Mouse (Mus musculus): Measurements from ENCODE around the gene Skil. TPM values are rescaled to one million over a fixed set of nuclear protein-coding genes. Genes with fewer than 3 reads are reported as not detected.

The Skil gene
- polyA plus RNA-seq, 1 experiment: 14.0 TPM

DNA sequence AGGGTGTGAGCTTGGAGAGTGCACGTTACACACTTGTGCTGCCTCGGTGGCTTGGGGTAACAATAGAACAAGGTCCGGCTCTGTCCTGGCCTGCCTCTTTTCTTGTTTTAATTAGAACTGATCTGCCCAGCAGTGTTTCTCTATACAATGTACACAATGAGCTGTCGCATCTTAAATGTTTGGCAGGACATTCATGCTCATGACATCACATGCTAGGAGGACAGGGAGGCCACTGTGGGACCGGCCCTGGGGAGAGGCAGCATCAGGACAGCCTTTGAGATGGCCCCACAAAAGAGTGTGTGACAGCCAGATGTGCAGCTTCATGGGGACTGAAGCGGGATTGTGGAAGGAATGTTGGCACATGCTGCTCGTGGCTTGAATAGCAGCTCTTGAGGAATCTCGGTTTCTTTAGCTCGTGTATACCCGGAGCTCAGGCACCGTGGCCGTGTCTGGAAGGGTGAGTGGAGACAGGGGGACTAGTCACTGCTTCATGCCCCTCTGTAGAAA is 71.6 kb downstream of the Skil start:
- Histone ChIP-seq H3K4me3 (replicated peaks; ENCODE audit: insufficient read depth, low read depth, low read length) (no peak overlapping the region), H3K27me3 (ENCODE audit: control insufficient read depth, insufficient read depth, low read length) (no peaks in the 10 kb centered on the region), H3K4me1 (ENCODE audit: control insufficient read depth, insufficient read depth, low read length) (no peaks in the 10 kb centered on the region), H3K27ac (ENCODE audit: insufficient read depth, low read length) (peak overlapping the region; percentile 69; the same call in 1 of the 2 replicates)
- peak; percentile 9 to 35 for DNase-seq
- WGBS: 26% methylated on average over 12 of the region's 12 CpGs
- TF ChIP-seq CTCF (IDR thresholded peaks at IDR 0.05; ENCODE audit: borderline replicate concordance, insufficient read depth, low read depth, low read length) (no peak), POLR2A (IDR thresholded peaks at IDR 0.05; ENCODE audit: borderline replicate concordance, insufficient read depth, low read length) (no peak)

Other genes with a start within 250 kb of the Skil start
- 0.72 and 1.1 TPM in 2 replicates for gene Gpr160, start 239.1 kb upstream of the Skil start, polyA plus RNA-seq (2012; rRNA removed)
- 25.9 and 30.1 TPM in 2 replicates for gene Phc3, start 125.6 kb upstream of the Skil start, polyA plus RNA-seq (2012; rRNA removed)
- gene Prkci, start 99.3 kb upstream of the Skil start, polyA plus RNA-seq (2012; rRNA removed): 36.5 and 42.9 TPM in 2 replicates
- gene Cldn11, start 54.9 kb downstream of the Skil start, polyA plus RNA-seq (2012; rRNA removed): 312 and 337 TPM in 2 replicates
- gene Slc7a14, start 215.3 kb downstream of the Skil start, polyA plus RNA-seq (2012; rRNA removed): 29.4 and 30.0 TPM in 2 replicates